Mouse (Mus musculus): ENCODE data around the gene Ifnar2. TPM values are rescaled to one million over a fixed set of nuclear protein-coding genes. Genes with fewer than 3 reads are reported as not detected.

Ifnar2 gene
- polyA plus RNA-seq (2015; fragmentation: Nextera tagmentation; extraction: Ambion mirVana) = 41.6 and 42.3 TPM in 2 replicates

DNA sequence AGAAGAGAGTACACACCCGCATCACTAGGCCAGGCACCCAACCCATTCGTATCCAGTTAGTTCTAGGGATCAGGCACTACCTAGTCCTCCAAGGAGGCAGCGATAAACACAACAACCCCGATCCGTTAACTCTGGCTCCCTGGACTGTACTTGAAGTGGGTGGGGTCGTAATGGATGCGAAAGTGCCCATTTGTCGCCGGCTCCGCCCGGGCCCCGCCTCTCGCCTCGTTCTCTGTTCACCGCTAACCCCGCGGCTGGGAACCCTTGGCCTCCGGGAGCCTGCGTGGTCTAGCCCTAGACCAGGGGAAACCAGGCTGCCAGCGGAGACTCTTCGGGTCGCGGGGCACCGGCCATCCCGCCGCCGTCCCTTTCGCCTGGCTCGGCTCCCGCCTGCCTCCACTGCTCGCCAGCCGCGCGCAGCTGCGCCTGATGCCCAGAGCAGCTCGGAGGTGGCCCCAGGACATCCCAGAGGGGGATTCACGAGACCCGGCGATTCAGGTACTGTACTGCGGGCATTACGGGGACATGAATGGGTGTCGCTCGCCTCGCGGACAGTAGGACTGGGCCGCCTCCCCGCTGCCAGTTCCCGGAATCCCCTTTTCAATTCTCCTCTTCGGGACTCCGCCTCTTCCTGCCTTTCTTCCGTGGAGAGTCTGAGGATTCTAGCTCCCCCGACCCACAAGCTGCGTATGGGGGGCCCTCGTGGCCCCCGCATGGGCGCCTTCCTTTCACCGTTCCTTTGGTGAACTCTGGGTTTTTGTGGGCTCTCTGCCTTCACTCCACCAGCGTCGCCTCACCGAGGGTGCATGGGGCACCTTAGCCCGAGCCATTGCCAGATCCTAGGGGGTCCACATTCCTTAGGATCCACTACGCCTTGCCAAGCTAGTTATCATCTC, at the start of gene Ifnar2:
TSS of gene Ifnar2 (plus strand) at position 207 of the 896 bp plus-strand sequence.
- Histone ChIP-seq H3K27me3 (no peaks in the 10 kb centered on the region), H3K4me3 (peak within 1 kb of the TSS; percentile 89), H3K4me2 (replicated peaks) (peak within 1 kb of the TSS; percentile 69), H3K27ac (replicated peaks) (peak within 1 kb of the TSS; percentile 95), H3K4me1 (peaks cover 20% of the 10 kb centered on the region), H3K36me3 (no peaks in the 10 kb centered on the region), H3K9me3 (no peaks in the 10 kb centered on the region), H3K9ac (replicated peaks) (peak within 1 kb of the TSS; percentile 90)
- ATAC-seq (replicated peaks) = peak; percentile 92
- WGBS = under 1% methylated on average over 60 of the region's 62 CpGs

DNA sequence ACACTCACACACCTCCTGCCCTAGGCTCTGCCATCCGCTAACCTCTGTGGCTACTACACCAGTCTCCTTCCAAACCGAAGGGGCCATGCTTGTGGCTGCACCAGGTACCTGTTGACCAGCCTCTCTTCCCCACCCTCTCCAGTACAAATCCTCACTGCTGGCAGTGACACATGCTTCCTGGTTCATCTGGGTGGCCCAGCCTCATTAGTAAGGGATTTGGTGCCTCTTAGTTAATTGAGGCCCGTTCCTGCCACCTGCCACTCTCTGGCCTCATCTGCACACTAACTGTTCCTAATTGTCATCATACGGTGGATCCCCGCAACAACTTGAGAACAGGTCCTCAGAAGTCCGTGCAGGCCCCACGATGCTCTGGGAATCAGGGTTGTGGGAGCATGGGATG, 45.0 kb upstream of the Ifnar2 start:
- Histone ChIP-seq H3K9me3 (no peaks in the 10 kb centered on the region), H3K27ac (replicated peaks) (no peak overlapping the region), H3K4me1 (peaks cover 14% of the 10 kb centered on the region), H3K27me3 (peaks cover 16% of the 10 kb centered on the region; the same call in 1 of the 2 replicates), H3K9ac (replicated peaks) (no peak overlapping the region), H3K4me3 (no peak overlapping the region), H3K36me3 (no peaks in the 10 kb centered on the region), H3K4me2 (replicated peaks) (no peak overlapping the region)
- ATAC-seq (replicated peaks) = no peak
- WGBS = 28% methylated on average over 7 of the region's 7 CpGs

- peaks cover 10% of the 10 kb centered on the region; the same call in 1 of the 2 replicates for H3K27me3 ChIP-seq
- 81% methylated on average over 19 of the region's 19 CpGs for WGBS
- H3K27ac ChIP-seq (replicated peaks) = no peak overlapping the region
Measured at GRCm38 (mm10) chr16:91328922-91329321, 43.7 kb upstream of the Ifnar2 start.

DNA sequence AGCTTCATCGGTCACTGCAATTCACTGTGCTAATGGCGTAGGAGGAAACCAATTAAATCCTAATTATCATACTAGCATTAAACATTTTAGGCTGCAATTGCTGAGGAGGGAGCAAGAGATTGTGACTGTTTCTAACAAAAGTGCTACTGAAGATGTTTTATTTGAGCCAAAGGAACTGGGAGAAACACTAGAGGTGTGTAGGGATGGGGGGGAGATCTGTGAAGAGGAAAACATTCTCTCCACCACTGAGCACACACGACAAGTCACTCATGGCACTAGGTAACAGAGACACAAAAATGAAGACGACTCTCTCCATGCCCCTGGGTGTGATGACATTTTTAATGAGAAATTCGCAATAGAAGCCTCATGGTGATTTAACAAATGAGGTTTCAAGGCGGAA, 42.1 kb upstream of the Ifnar2 start:
- Histone ChIP-seq H3K36me3 (no peaks in the 10 kb centered on the region), H3K4me3 (no peak overlapping the region), H3K4me2 (replicated peaks) (no peak overlapping the region), H3K27me3 (peaks cover 12% of the 10 kb centered on the region; the same call in 1 of the 2 replicates), H3K9me3 (no peaks in the 10 kb centered on the region), H3K4me1 (peaks cover 14% of the 10 kb centered on the region), H3K27ac (replicated peaks) (no peak overlapping the region), H3K9ac (replicated peaks) (no peak overlapping the region)
- WGBS = 53% methylated on average over 6 of the region's 6 CpGs
- ATAC-seq (replicated peaks) = no peak

More at GRCm38 (mm10) chr16:91328922-91329321, 43.7 kb upstream of the Ifnar2 start:
- H3K4me2 ChIP-seq (replicated peaks) = no peak overlapping the region
- H3K4me1 ChIP-seq = peaks cover 14% of the 10 kb centered on the region
- no peaks in the 10 kb centered on the region for H3K9me3 ChIP-seq
- no peaks in the 10 kb centered on the region for H3K36me3 ChIP-seq
- ATAC-seq (replicated peaks) = no peak
- H3K9ac ChIP-seq (replicated peaks) = no peak overlapping the region
- H3K4me3 ChIP-seq = no peak overlapping the region

GRCm38 (mm10) chr16:91331153-91331552, 41.4 kb upstream of the Ifnar2 start:
- Histone ChIP-seq H3K4me2 (replicated peaks) (no peak overlapping the region), H3K4me3 (no peak overlapping the region), H3K4me1 (peaks cover 14% of the 10 kb centered on the region), H3K36me3 (no peaks in the 10 kb centered on the region), H3K27ac (replicated peaks) (no peak overlapping the region), H3K9ac (replicated peaks) (no peak overlapping the region), H3K27me3 (peaks cover 12% of the 10 kb centered on the region; the same call in 1 of the 2 replicates), H3K9me3 (no peaks in the 10 kb centered on the region)
- WGBS = 42% methylated on average over 5 of the region's 5 CpGs
- no peak for ATAC-seq (replicated peaks)

DNA sequence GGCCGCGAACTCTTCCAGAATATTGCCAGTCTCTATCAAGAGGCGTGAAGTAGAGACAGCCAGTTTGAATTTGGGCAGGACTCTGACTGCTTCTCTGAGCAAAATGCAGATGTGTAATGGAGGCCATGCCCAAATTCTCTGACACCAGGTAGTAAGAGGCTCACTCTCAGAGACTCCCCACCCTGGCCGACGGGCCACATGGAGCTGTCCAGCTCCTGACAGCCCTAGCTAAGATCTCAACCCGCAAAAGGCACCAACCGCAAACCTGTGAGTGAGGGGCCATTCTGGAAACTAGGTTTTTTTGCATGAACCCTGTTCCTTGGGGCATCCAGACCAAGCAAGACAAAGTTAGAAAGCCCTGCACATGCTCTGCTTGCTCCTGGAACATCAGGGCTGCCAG, 39.7 kb upstream of the Ifnar2 start:
- no peak overlapping the region for H3K4me3 ChIP-seq
- H3K9ac ChIP-seq (replicated peaks) = no peak overlapping the region
- no peak for ATAC-seq (replicated peaks)
- no peak overlapping the region for H3K27ac ChIP-seq (replicated peaks)
- H3K36me3 ChIP-seq = no peaks in the 10 kb centered on the region
- no peaks in the 10 kb centered on the region for H3K9me3 ChIP-seq
- peaks cover 7% of the 10 kb centered on the region; the same call in 1 of the 2 replicates for H3K27me3 ChIP-seq
- WGBS = 75% methylated on average over 7 of the region's 7 CpGs
- peaks cover 2% of the 10 kb centered on the region; the same call in 1 of the 2 replicates for H3K4me1 ChIP-seq
- H3K4me2 ChIP-seq (replicated peaks) = no peak overlapping the region

GRCm38 (mm10) chr16:91334190-91334893, 38.2 kb upstream of the Ifnar2 start:
- WGBS = 12% methylated on average over 10 of the region's 10 CpGs
- ATAC-seq (replicated peaks) = no peak

DNA sequence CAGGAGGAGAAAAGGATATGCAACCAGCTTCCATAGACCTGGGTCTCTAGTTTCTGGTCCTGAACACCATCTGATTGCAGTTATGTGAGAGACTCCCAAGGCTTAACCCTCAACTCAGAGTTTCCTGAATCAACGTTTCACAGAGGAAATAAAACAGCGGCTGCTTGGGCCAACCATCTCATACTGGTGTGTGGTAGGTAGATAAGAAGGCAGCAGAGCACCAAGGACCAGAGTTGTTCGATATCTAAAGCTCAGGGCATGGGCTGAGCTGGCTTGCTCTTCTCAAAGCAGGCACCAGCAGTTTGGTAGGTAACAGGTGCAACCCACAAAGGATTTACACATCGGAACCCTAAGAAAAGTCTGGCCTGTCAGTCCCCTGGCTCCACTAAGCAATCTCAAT, 35.8 kb upstream of the Ifnar2 start:
- 0 out of 2 replicates have a peak, but pooled peaks cover 3% of the 10 kb centered on the region for H3K27me3 ChIP-seq
- no peak overlapping the region for H3K4me2 ChIP-seq (replicated peaks)
- no peak overlapping the region for H3K4me3 ChIP-seq
- no peaks in the 10 kb centered on the region for H3K9me3 ChIP-seq
- H3K9ac ChIP-seq (replicated peaks) = no peak overlapping the region
- H3K4me1 ChIP-seq = no peaks in the 10 kb centered on the region
- H3K27ac ChIP-seq (replicated peaks) = no peak overlapping the region
- 91% methylated on average over 4 of the region's 4 CpGs for WGBS
- ATAC-seq (replicated peaks) = no peak
- H3K36me3 ChIP-seq = no peaks in the 10 kb centered on the region

More at GRCm38 (mm10) chr16:91334190-91334893, 38.2 kb upstream of the Ifnar2 start:
- Histone ChIP-seq H3K9ac (replicated peaks) (no peak overlapping the region), H3K4me3 (no peak overlapping the region), H3K4me2 (replicated peaks) (no peak overlapping the region), H3K4me1 (no peaks in the 10 kb centered on the region), H3K27ac (replicated peaks) (no peak overlapping the region), H3K27me3 (peaks cover 7% of the 10 kb centered on the region; the same call in 1 of the 2 replicates), H3K36me3 (no peaks in the 10 kb centered on the region), H3K9me3 (no peaks in the 10 kb centered on the region)

DNA sequence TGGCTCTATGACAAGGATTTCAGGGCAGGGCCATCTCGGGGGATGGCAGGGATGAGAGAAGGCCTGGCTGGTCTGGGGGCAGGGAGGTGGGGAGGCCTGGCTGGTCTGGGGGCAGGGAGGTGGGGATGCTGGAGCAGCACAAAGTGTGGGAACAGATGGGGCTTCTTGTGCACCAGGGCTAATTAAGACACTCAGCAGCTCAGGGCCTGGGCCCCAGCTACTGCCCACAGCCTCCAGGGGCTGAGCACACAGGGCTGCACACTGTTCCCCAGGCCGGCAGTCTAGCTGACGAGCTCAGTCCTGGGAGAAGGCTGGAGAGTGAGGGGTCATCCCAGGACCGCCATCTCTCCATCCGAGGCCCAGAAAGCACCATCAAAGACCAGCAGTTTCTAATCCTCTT, 35.1 kb upstream of the Ifnar2 start:
- ATAC-seq (replicated peaks) = no peak
- Histone ChIP-seq H3K9ac (replicated peaks) (no peak overlapping the region), H3K36me3 (no peaks in the 10 kb centered on the region), H3K4me2 (replicated peaks) (no peak overlapping the region), H3K4me1 (no peaks in the 10 kb centered on the region), H3K9me3 (no peaks in the 10 kb centered on the region), H3K27ac (replicated peaks) (no peak overlapping the region), H3K4me3 (no peak overlapping the region), H3K27me3 (0 out of 2 replicates have a peak, but pooled peaks cover 3% of the 10 kb centered on the region)
- WGBS = 37% methylated on average over 5 of the region's 5 CpGs

- Histone ChIP-seq H3K36me3 (no peaks in the 10 kb centered on the region), H3K27ac (replicated peaks) (no peak overlapping the region), H3K9me3 (no peaks in the 10 kb centered on the region), H3K4me1 (0 out of 2 replicates have a peak, but pooled peaks cover 10% of the 10 kb centered on the region), H3K9ac (replicated peaks) (no peak overlapping the region), H3K4me2 (replicated peaks) (no peak overlapping the region), H3K27me3 (peaks cover 11% of the 10 kb centered on the region; the same call in 1 of the 2 replicates), H3K4me3 (no peak overlapping the region)
- no peak for ATAC-seq (replicated peaks)
- WGBS = 82% methylated on average over 9 of the region's 9 CpGs
Measured at GRCm38 (mm10) chr16:91346491-91346890, 26.1 kb upstream of the Ifnar2 start.

GRCm38 (mm10) chr16:91347491-91348263, 24.9 kb upstream of the Ifnar2 start:
- no peaks in the 10 kb centered on the region for H3K9me3 ChIP-seq
- H3K27me3 ChIP-seq = peaks cover 15% of the 10 kb centered on the region
- H3K4me1 ChIP-seq = 0 out of 2 replicates have a peak, but pooled peaks cover 10% of the 10 kb centered on the region
- no peak for ATAC-seq (replicated peaks)
- no peaks in the 10 kb centered on the region for H3K36me3 ChIP-seq
- no peak overlapping the region for H3K4me3 ChIP-seq
- no peak overlapping the region for H3K4me2 ChIP-seq (replicated peaks)
- WGBS = 57% methylated on average over 20 of the region's 20 CpGs
- no peak overlapping the region for H3K27ac ChIP-seq (replicated peaks)
- no peak overlapping the region for H3K9ac ChIP-seq (replicated peaks)
